Mouse (Mus musculus) spleen, adult 2 months (tissue): ENCODE measurements around the gene Ythdc1. TPM values are rescaled to one million over a fixed set of nuclear protein-coding genes. Genes with fewer than 3 reads are reported as not detected.
"Not testable (repeated sequence)": the region's sequence is repeated elsewhere in the genome, so short reads cannot be mapped to it uniquely, and the experiment has no call there.

Experiments
- DNase-seq, 2 experiments: peaks; one replicate each; pipeline versions ENCODE4 v3.0.0 to v3.0.0-alpha.2; 2012 to 2021; ENCODE audit warnings: low spot score in 2 of 2, low read depth in 1 of 2
- H3K27ac ChIP-seq: fragments of 200-500 bp; 2 replicates; pipeline ENCODE4 v1.5.1; 2012; ENCODE audit warnings: low read length, inconsistent platforms; ENCODE audit not compliant: insufficient read depth
- H3K27me3 ChIP-seq: fragments of 200-500 bp; 2 replicates; pipeline ENCODE4 v1.6.1; 2012; ENCODE audit warnings: mild to moderate bottlenecking, moderate library complexity, low read length, inconsistent platforms; ENCODE audit not compliant: control insufficient read depth, insufficient read depth
- H3K36me3 ChIP-seq: fragments of 200-500 bp; 2 replicates; pipeline ENCODE4 v1.6.1; 2012; ENCODE audit warnings: mild to moderate bottlenecking, low read length, inconsistent platforms; ENCODE audit not compliant: control insufficient read depth, insufficient read depth
- H3K4me1 ChIP-seq: fragments of 200-500 bp; 2 replicates; pipeline ENCODE4 v1.6.1; 2011; ENCODE audit warnings: inconsistent platforms; ENCODE audit not compliant: control insufficient read depth, insufficient read depth, insufficient read length
- H3K4me3 ChIP-seq: fragments of 200-500 bp; 2 replicates; pipeline ENCODE4 v1.5.1; 2011; ENCODE audit warnings: mild to moderate bottlenecking, inconsistent platforms; ENCODE audit not compliant: insufficient read depth, insufficient read length; ENCODE audit errors: extremely low read depth
- CTCF ChIP-seq: fragments of 200-500 bp; IDR thresholded peaks from 2 replicates; pipeline ENCODE4 v1.5.1; 2011; ENCODE audit warnings: mild to moderate bottlenecking, inconsistent platforms; ENCODE audit not compliant: insufficient read depth, insufficient read length, insufficient replicate concordance; ENCODE audit errors: extremely low read depth
- POLR2A ChIP-seq: fragments of 200-500 bp; IDR thresholded peaks from 2 replicates; pipeline ENCODE4 v1.6.1; 2011; ENCODE audit warnings: low read depth, low read length, inconsistent platforms
- WGBS: fragments of 180-500 bp; shearing (Covaris S2); methylation state at CpG from one replicate; pipeline ENCODE4 v1.1.7; 2018; 5-methylcytosine and 5-hydroxymethylcytosine counted together
- polyA plus RNA-seq: library from polyadenylated mRNA; depleted of rRNA; stranded (reverse); fragments of >200 nt; gene quantifications from 2 replicates; pipeline ENCODE4 v1.2.3, GENCODE M21; 2012

Gene Ythdc1
- polyA plus RNA-seq, 1 experiment, result 14.9 TPM

DNA sequence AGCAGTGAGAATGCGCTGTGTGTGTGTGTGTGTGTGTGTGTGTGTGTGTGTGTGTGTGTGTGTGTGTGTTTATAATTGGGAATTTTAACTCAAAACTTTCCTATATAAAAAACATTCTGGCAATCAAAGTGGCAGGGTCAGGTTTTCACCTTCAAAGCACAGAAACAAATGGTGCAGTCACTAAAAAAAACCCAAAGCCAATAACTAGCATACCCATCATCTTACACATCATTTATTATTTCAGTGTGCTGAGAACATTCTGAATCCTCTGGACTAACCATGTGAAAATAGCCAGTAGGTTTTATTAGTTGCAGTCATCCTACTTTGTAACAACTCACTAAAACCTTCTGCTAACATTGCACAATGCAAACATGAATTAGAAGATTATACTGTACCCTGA, 19.8 kb upstream of the Ythdc1 start:
- TF ChIP-seq POLR2A (no peak), CTCF (no peak)

DNA sequence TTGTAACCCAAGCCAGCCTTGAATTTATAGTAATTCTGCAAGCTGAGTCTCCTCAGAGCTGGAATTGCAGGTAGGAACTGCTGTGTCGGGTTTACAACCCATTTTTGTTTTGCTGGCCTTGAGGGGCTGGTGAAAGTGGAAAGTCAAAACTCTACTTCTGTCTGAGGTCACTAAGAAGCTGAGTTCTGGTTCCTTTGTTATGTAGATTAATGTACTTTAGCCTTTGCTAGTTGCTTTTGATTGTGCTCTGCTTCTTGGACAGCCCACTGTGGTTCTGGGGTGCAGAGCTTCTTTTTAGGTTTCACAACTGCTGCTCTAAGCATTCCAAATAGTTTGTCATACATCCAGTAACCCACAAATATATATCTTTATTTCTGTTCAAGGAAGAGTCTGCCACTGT, 17.2 kb upstream of the Ythdc1 start:
- H3K4me3 ChIP-seq, result no peak overlapping the region
- H3K4me1 ChIP-seq, result no peaks in the 10 kb centered on the region
- DNase-seq, result no peak
- no peak overlapping the region for H3K27ac ChIP-seq
- no peaks in the 10 kb centered on the region for H3K36me3 ChIP-seq
- TF ChIP-seq POLR2A (no peak), CTCF (no peak)
- 66% methylated on average over 1 of the region's 1 CpGs for WGBS
- no peaks in the 10 kb centered on the region for H3K27me3 ChIP-seq

More for the DNA sequence above, 19.8 kb upstream of the Ythdc1 start:
- no peaks in the 10 kb centered on the region for H3K4me1 ChIP-seq
- WGBS, result 85% methylated on average over 1 of the region's 1 CpGs
- no peak overlapping the region for H3K27ac ChIP-seq
- no peaks in the 10 kb centered on the region for H3K36me3 ChIP-seq
- no peak for DNase-seq
- H3K4me3 ChIP-seq, result no peak overlapping the region
- no peaks in the 10 kb centered on the region for H3K27me3 ChIP-seq

DNA sequence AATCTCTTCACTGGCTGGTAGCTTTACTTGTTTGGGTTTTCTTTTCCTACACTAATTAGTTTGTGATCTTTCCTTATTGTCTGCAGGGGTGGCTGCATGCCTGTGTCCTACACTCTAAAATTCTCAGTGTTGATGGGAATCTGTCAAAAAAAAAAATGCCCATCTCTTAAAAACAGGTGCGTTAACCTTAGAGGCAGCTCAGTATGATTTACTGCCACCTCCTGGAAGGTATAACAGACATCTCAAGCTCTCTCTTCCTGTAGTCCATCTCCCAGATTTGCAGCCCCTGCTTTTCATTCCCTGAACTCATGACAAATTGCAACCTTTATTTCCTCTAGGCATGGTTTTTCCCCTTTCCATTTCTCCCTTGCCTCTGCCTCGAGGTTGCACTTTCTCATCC, 14.1 kb upstream of the Ythdc1 start:
- DNase-seq, result no peak
- Histone ChIP-seq H3K36me3 (no peaks in the 10 kb centered on the region), H3K27ac (no peak overlapping the region), H3K27me3 (no peaks in the 10 kb centered on the region), H3K4me3 (no peak overlapping the region), H3K4me1 (no peaks in the 10 kb centered on the region)
- no peak for TF ChIP-seq POLR2A
- no peak for TF ChIP-seq CTCF
- WGBS, result 58% methylated on average over 2 of the region's 2 CpGs

DNA sequence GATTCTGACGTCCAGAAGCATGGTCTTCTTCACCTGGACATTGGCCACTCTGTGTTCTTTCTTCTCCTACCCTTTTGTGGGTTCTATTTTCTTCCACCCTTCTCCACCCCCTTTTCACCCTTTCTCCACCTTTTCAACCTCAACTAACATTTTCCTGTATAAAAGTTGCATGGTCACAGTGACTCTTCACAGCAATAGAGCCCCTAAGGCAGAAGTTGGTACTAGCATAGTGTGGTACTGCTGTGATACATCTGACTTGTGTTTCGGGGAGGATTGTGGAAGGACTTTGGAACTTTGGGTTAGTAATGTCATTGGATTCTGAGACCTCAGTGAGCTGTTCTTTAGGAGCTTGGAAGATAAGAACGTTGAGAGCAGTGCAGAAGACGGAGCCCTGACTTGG, 11.8 kb upstream of the Ythdc1 start:
- no peaks in the 10 kb centered on the region for H3K36me3 ChIP-seq
- no peaks in the 10 kb centered on the region for H3K4me1 ChIP-seq
- TF ChIP-seq POLR2A, result no peak
- no peak for TF ChIP-seq CTCF
- no peaks in the 10 kb centered on the region for H3K27me3 ChIP-seq
- no peak overlapping the region for H3K27ac ChIP-seq
- DNase-seq, result no peak
- 62% methylated on average over 4 of the region's 4 CpGs for WGBS
- H3K4me3 ChIP-seq, result no peak overlapping the region

DNA sequence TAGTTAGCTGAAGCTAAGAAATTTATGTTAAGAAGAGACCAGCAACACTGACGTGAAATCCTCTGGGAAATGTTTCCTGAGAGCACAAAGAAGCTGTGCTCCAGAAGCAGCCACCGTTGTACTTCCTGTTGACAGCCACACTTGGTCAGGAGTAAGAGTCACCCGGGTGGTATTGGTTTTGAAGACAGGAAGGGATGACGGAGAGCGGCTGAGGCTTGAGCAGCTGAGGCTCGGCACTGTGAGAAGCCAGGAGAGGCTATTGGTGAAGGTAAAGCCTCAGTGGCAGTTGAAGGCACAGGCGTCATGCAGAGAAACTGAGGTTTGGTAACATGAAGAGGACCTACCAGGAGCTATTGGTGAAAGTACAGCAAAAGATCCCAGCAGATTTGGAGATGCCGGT, 11.2 kb upstream of the Ythdc1 start:
- TF ChIP-seq POLR2A (no peak), CTCF (no peak)
- H3K4me3 ChIP-seq, result no peak overlapping the region
- no peaks in the 10 kb centered on the region for H3K36me3 ChIP-seq
- H3K27me3 ChIP-seq, result no peaks in the 10 kb centered on the region
- H3K4me1 ChIP-seq, result no peaks in the 10 kb centered on the region
- no peak overlapping the region for H3K27ac ChIP-seq
- no peak for DNase-seq
- 30% methylated on average over 8 of the region's 8 CpGs for WGBS

DNA sequence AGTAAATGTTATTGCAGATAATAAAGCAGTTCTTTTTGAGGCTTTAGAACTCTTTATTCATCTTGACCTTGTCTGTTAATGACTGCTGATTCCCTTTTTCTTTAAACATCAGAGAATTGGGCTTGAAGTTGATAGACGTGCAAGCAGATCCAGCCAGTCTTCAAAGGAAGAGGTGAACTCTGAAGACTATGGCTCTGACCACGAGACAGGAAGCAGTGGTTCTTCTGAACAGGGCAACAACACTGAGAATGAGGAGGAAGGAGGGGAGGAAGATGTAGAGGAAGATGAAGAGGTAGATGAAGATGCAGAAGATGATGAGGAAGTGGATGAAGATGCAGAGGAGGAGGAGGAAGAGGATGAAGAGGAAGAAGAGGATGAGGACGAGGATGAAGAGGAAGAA, 12.8 kb downstream of the Ythdc1 start:
- TF ChIP-seq POLR2A (no peak), CTCF (no peak)
- 44% methylated on average over 3 of the region's 3 CpGs for WGBS
- no peak for DNase-seq
- Histone ChIP-seq H3K27me3 (no peaks in the 10 kb centered on the region), H3K4me1 (no peaks in the 10 kb centered on the region; the same call in 1 of the 2 replicates), H3K27ac (no peak overlapping the region), H3K4me3 (no peak overlapping the region), H3K36me3 (peaks cover 18% of the 10 kb centered on the region)

DNA sequence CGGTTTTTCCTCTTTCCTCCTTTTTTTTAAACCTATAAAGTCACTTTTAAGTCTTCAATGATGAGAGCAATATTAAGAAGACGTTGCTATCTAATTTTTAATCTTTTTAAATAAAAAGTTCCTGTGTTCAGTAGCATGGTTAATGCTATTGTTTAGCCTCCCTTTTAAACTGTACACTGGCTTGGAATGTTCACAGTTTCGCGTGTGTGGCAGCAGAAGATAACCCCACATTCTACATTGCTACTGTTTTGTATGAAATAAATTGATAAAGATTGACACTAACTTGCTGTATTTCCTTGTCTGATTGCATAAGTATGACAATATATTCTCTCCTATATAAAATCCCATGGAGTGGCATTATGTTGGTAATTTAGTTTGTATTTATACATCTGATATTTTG, 32.4 kb downstream of the Ythdc1 start:
- not testable (repeated sequence) for H3K4me1 ChIP-seq, H3K4me3 ChIP-seq, DNase-seq, H3K27me3 ChIP-seq, H3K27ac ChIP-seq
- peaks cover 12% of the 10 kb centered on the region for H3K36me3 ChIP-seq
- 91% methylated on average over 4 of the region's 4 CpGs for WGBS
